Mouse (Mus musculus): Measurements from ENCODE around the gene Alkbh2.

The Alkbh2 gene

GRCm38 (mm10) chr5:114099709-114100389 lies 28.2 kb downstream of the Alkbh2 start:
- DNase-seq = peak; percentile 87

DNA sequence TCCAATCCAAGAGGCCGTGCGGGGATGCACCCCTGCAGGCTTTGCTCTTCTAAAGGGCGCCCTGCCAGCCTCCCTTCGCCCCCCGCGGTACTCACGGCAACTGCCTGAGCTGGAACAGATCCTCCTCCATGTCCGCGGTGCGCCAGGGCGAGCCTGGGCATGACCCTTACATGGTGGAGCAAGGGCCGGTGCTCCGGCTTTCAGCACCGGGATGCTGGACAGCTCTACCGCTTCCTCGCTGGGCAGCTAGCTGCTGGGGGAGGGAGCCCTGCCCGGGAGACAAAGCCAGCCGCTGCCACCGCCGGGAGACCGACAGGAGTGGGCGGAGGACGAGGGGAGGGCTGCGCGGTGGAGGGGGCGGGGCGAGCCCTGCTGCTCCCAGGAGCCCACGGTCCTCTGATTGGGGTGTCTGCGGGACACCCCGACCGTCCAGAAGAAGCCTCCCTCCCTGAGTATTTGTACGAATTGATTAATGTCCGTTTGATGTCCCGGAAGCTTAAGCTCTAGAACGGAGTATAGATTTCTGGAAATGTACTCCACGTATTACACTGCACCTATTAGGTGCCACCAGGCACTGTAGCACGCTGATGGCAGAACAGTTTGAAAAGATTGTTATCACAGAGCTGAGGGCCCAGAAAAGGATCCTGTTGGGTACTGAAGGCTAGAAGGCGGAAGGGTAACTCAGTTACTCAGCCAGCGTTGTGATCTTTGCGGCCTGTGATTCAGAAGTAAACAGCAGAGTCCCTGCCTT lies 36.8 kb downstream of the Alkbh2 start, which contains the start of gene Svop:
Svop (minus strand) TSS at position 514 of the 751 bp plus-strand sequence.
- DNase-seq = peak; percentile 90

DNA sequence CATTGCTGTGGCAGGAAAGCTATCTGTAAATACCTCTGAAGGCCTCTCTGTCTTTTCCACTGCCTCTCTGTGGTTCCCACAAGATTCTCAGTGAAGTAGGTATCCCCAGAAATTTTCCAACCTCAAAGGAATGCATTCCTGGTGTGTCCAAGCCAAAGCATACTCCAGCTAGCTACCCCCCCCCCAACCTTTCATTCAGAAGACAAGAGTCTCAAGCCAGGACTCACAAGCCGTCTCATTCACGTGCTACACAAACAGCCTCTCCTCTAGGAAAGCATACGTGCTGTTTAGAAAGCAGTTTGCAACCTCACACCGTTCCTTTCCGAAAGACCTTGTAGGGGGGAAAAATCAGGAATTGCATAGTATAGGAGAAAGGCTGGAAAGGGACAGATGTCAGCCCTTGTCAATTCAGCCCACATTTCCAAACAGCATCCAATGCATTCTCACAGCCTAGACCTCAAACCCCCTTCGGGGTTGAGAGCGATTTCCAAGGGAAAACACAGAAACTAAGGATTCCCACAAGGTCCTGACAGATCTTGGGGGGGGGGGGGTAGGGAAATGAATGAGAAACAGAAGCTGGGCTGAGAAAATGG lies 37.5 kb downstream of the Alkbh2 start:
- no peak for DNase-seq

- DNase-seq = peak; percentile 75
Observed at GRCm38 (mm10) chr5:114087875-114088480, 40.0 kb downstream of the Alkbh2 start.

- DNase-seq = peak; percentile 72
Observed at GRCm38 (mm10) chr5:114085501-114085900, 42.5 kb downstream of the Alkbh2 start.

- DNase-seq = no peak
Observed at GRCm38 (mm10) chr5:114077009-114077408, 51.0 kb downstream of the Alkbh2 start.
